Mouse (Mus musculus): ENCODE data around the gene Ebna1bp2. TPM values are rescaled to one million over a fixed set of nuclear protein-coding genes. Genes with fewer than 3 reads are reported as not detected.

Gene Ebna1bp2
- total RNA-seq, 2 experiments from 2014 or later, result 21.7 to 28.9 TPM

Other genes starting within 250 kb of the Ebna1bp2 start
- 1 to 10 TPM; 5.7 to 6.5 TPM for gene Szt2, start 211.5 kb upstream of the Ebna1bp2 start, total RNA-seq (2021)
- gene Med8, start 211.5 kb upstream of the Ebna1bp2 start, total RNA-seq (2021), result 10 to 100 TPM; 36.3 to 37.8 TPM
- 1 to 10 TPM; 5.8 to 7.6 TPM for gene Elovl1, start 192.7 kb upstream of the Ebna1bp2 start, total RNA-seq (2021)
- under 1 TPM; 0.69 to 0.97 TPM for gene Cdc20, start 183.4 kb upstream of the Ebna1bp2 start, total RNA-seq (2021)
- not detected for gene Mpl, start 163.3 kb upstream of the Ebna1bp2 start, total RNA-seq (2021)
- gene Tie1, start 130.7 kb upstream of the Ebna1bp2 start, total RNA-seq (2021), result 10 to 100 TPM; 15.3 to 16.8 TPM
- not detected for gene 2610528J11Rik, start 93.8 kb upstream of the Ebna1bp2 start, total RNA-seq (2021)
- not detected for gene Tmem125, start 76.8 kb upstream of the Ebna1bp2 start, total RNA-seq (2021)
- not detected for gene Cfap57, start within 50 bp of the Ebna1bp2 start, total RNA-seq (2021)
- gene Olfr62, start 38.2 kb downstream of the Ebna1bp2 start, total RNA-seq (2021), result not detected
- gene Olfr1342, start 72.0 kb downstream of the Ebna1bp2 start, total RNA-seq (2021), result not detected
- gene Olfr1341, start 82.7 kb downstream of the Ebna1bp2 start, total RNA-seq (2021), result not detected
- gene Olfr1340, start 99.3 kb downstream of the Ebna1bp2 start, total RNA-seq (2021), result not detected
- not detected for gene Olfr1339, start 111.4 kb downstream of the Ebna1bp2 start, total RNA-seq (2021)
- gene Olfr1338, start 137.9 kb downstream of the Ebna1bp2 start, total RNA-seq (2021), result not detected
- gene Olfr1337, start 161.8 kb downstream of the Ebna1bp2 start, total RNA-seq (2021), result not detected
- gene Olfr1335, start 189.1 kb downstream of the Ebna1bp2 start, total RNA-seq (2021), result not detected
- not detected for gene Olfr1333, start 215.5 kb downstream of the Ebna1bp2 start, total RNA-seq (2021)
- gene Olfr1331, start 243.8 kb downstream of the Ebna1bp2 start, total RNA-seq (2021), result not detected

All from gastrocnemius, postnatal 36 days (tissue).